Mouse (Mus musculus) brain, embryonic 14.5 days (tissue): ENCODE data around the gene Atg7.

Experiments
- CTCF ChIP-seq: fragments of 200-500 bp; IDR thresholded peaks from 2 replicates; pipeline ENCODE4 v1.5.1; 2012; ENCODE audit warnings: inconsistent platforms, mild to moderate bottlenecking, moderate library complexity, borderline replicate concordance; ENCODE audit not compliant: insufficient read depth, insufficient read length; ENCODE audit errors: extremely low read depth
- POLR2A ChIP-seq: fragments of 200-500 bp; IDR thresholded peaks from 2 replicates; pipeline ENCODE4 v1.6.1; 2012; ENCODE audit warnings: mild to moderate bottlenecking, inconsistent platforms, borderline replicate concordance; ENCODE audit not compliant: poor library complexity, insufficient read depth, insufficient read length, severe bottlenecking; ENCODE audit errors: extremely low read depth

GRCm38 (mm10) chr6:114907459-114907858 is 264.6 kb downstream of the Atg7 start:
- TF ChIP-seq POLR2A (no peak), CTCF (no peak)
